Mouse (Mus musculus) kidney, embryonic 14.5 days (tissue): Measurements from ENCODE around the gene Szt2. TPM values are rescaled to one million over a fixed set of nuclear protein-coding genes. Genes with fewer than 3 reads are reported as not detected.

Source experiments
- ATAC-seq: fragments of 200-750 bp; cut with Nextera tagmentation; 2 replicates; pipeline ENCODE4 v1.8.0; 2017; ENCODE audit warnings: moderate number of reproducible peaks, mild to moderate bottlenecking, moderate TSS enrichment, moderate library complexity; ENCODE audit not compliant: low FRiP score, low TSS enrichment
- H3K27ac ChIP-seq: fragments of 300-500 bp; sonication (generic); 2 replicates; pipeline ENCODE4 v1.5.1; 2014; ENCODE audit warnings: low read depth, mild to moderate bottlenecking, low read length, moderate library complexity, mixed read lengths
- H3K27me3 ChIP-seq: fragments of 300-500 bp; sonication (generic); 2 replicates; pipeline ENCODE4 v1.6.1; 2014; ENCODE audit warnings: mild to moderate bottlenecking, low read length; ENCODE audit not compliant: control insufficient read depth, insufficient read depth
- H3K36me3 ChIP-seq: fragments of 300-500 bp; sonication (generic); 2 replicates; pipeline ENCODE4 v1.6.1; 2014; ENCODE audit warnings: low read length, mixed read lengths; ENCODE audit not compliant: control insufficient read depth, insufficient read depth
- H3K4me1 ChIP-seq: fragments of 300-500 bp; sonication (generic); 2 replicates; pipeline ENCODE4 v1.6.1; 2014; ENCODE audit warnings: low read length, mixed read lengths; ENCODE audit not compliant: control insufficient read depth, insufficient read depth
- H3K4me2 ChIP-seq: fragments of 300-500 bp; sonication (generic); replicated peaks from 2 replicates; pipeline ENCODE4 v1.6.1; 2014; ENCODE audit warnings: low read depth, mild to moderate bottlenecking, low read length
- H3K4me3 ChIP-seq: fragments of 300-500 bp; sonication (generic); 2 replicates; pipeline ENCODE4 v1.5.1; 2014; ENCODE audit warnings: mild to moderate bottlenecking, low read length
- H3K9ac ChIP-seq: fragments of 300-500 bp; sonication (generic); 2 replicates; pipeline ENCODE4 v1.6.1; 2014; ENCODE audit warnings: low read depth, mild to moderate bottlenecking, low read length, moderate library complexity
- H3K9me3 ChIP-seq: fragments of 300-500 bp; sonication (generic); 2 replicates; pipeline ENCODE4 v1.6.1; 2016; ENCODE audit warnings: low read length; ENCODE audit not compliant: control insufficient read depth
- WGBS: fragments of 180-500 bp; shearing (Covaris S2); extraction: QIAGEN DNeasy Blood & Tissue Kit; methylation state at CpG from one replicate; pipeline ENCODE4 v1.1.7; 2014; 5-methylcytosine and 5-hydroxymethylcytosine counted together
- polyA plus RNA-seq: library from polyadenylated mRNA; unstranded; fragments of >200 nt; fragmentation: Nextera tagmentation; extraction: Ambion mirVana; gene quantifications from 2 replicates; pipeline ENCODE4 v1.2.1, GENCODE M21; 2014

The Szt2 gene
- polyA plus RNA-seq, 1 experiment from 2014 or later, result 13.7 TPM

DNA sequence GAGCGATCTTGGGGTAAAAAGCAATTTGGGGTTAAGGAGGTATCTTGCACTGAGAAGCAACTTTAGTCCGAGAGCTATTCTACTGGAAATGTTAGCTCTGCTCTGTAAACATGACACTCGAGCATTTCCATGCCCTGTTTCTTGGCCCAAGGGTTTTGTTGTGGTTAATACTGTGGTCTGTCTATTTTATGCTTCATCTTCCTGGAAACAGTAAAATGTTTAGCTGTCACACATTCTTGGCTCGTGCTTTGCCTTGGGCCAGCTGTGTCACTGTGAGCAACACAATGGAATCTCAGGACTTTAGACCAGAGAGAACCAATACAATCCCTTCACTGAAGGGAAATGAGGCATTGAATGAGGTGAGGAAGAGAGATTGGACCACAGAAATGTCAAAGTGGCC, 77.3 kb downstream of the Szt2 start:
- Histone ChIP-seq H3K4me1 (no peaks in the 10 kb centered on the region), H3K4me2 (no peak overlapping the region), H3K9me3 (no peaks in the 10 kb centered on the region), H3K9ac (no peak overlapping the region), H3K4me3 (no peak overlapping the region), H3K27ac (no peak overlapping the region), H3K27me3 (no peaks in the 10 kb centered on the region), H3K36me3 (no peaks in the 10 kb centered on the region)
- ATAC-seq, result no peak
- WGBS, result 51% methylated on average over 4 of the region's 4 CpGs

DNA sequence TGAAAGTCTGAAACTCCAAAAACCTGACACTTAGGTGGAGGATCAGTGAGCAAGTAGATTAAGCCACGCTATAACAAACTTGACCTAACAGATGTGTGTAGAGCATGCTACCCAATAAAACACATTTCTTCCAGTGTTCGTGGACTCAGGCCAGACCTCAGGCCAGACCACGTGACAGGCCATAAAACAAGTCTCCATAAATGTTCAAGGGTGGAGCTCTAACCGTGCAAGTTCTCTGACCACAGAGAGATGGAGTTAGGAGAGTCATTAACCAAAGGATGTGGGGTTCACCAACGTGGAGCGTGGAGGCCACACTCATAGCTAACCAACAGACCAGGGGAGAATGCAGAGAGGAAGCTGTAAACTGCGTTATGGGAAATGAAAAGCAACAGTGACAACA, 82.6 kb downstream of the Szt2 start:
- Histone ChIP-seq H3K9ac (no peak overlapping the region), H3K9me3 (no peaks in the 10 kb centered on the region), H3K4me1 (no peaks in the 10 kb centered on the region), H3K4me2 (no peak overlapping the region), H3K27me3 (no peaks in the 10 kb centered on the region), H3K4me3 (no peak overlapping the region), H3K36me3 (no peaks in the 10 kb centered on the region), H3K27ac (no peak overlapping the region; the same call in 1 of the 2 replicates)
- ATAC-seq, result peak; percentile 81
- WGBS, result 24% methylated on average over 7 of the region's 7 CpGs

DNA sequence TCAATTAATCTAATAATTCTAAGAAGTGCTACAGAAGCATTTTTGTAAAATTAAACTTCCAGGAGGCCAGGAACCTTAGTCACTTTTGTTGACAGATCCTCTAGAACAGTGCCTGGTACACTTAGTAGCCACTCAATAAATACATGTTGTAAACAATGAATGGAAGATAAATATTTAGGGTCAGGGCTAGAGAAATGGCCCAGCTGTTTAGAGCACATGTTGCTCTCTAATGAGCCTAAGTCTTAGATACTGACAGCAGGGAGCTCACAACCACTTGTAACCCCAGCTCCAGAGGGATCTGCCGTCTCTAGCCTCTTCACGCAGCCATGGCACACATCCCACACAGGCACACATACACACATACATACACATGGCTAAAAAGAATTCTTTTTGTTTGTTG, 88.4 kb downstream of the Szt2 start:
- H3K27me3 ChIP-seq, result no peaks in the 10 kb centered on the region
- H3K36me3 ChIP-seq, result no peaks in the 10 kb centered on the region
- H3K4me1 ChIP-seq, result no peaks in the 10 kb centered on the region
- H3K27ac ChIP-seq, result no peak overlapping the region
- no peak overlapping the region for H3K4me2 ChIP-seq
- 64% methylated on average over 2 of the region's 2 CpGs for WGBS
- no peaks in the 10 kb centered on the region for H3K9me3 ChIP-seq
- no peak overlapping the region for H3K9ac ChIP-seq
- ATAC-seq, result no peak
- no peak overlapping the region for H3K4me3 ChIP-seq

DNA sequence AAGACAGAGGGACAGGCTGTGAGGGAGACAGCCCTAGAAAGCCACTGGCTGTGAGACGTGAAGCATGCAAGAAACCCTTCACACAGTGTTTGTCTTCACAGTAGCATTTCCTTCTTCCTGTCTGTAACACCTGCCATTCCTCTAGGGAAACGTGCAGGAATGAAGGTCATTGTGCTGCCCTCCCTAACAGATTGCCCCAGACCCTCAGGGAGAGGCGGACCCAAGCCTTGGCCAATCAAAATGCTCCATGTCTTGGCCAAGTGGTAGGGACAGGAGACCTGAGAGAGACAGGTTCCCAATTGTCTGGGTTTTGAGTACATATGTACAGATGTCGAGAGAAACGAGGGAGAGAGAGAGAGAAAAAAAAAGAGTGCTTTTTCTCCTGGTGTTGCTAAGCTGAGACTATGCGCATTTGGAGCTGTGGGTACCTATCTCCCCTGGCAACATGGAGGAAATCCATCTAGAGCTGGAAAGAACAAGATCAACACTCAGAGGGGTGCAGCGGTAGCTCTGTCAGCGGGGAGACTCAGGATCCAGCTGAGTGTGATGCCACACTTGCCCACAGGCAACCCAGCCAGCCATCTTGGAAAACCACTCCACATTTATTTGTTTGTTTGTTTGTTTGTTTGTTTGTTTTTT, 89.2 kb downstream of the Szt2 start:
- no peaks in the 10 kb centered on the region for H3K9me3 ChIP-seq
- peak overlapping the region; percentile 13 for H3K4me2 ChIP-seq
- 0 out of 2 replicates have a peak overlapping the region, but pooled peaks have one; percentile 19 for H3K9ac ChIP-seq
- no peak for ATAC-seq
- H3K27me3 ChIP-seq, result no peaks in the 10 kb centered on the region
- no peak overlapping the region for H3K27ac ChIP-seq
- no peaks in the 10 kb centered on the region for H3K4me1 ChIP-seq
- H3K4me3 ChIP-seq, result no peak overlapping the region
- 29% methylated on average over 8 of the region's 8 CpGs for WGBS
- H3K36me3 ChIP-seq, result no peaks in the 10 kb centered on the region

DNA sequence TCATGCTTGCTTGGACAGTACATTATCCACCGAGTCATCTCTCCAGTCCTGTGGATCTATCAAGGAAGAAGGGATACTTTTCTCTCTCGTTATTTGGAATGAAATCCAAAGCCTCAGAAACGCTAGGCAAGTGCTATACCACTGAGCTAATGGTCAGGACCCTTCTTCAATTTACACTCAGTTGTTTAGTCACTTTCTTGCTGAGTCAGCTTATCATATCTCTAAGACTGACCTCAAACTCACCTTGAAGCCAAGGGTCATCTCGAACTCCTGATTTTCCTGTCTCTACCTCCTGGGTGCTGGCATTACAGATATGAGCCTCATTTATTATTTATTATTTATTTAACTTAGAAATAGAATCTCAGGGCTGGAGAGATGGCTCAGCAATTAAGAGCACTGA, 92.4 kb downstream of the Szt2 start:
- no peak overlapping the region for H3K4me3 ChIP-seq
- no peak overlapping the region for H3K9ac ChIP-seq
- no peak for ATAC-seq
- no peaks in the 10 kb centered on the region for H3K4me1 ChIP-seq
- H3K27ac ChIP-seq, result no peak overlapping the region
- H3K36me3 ChIP-seq, result no peaks in the 10 kb centered on the region
- H3K9me3 ChIP-seq, result no peaks in the 10 kb centered on the region
- 83% methylated on average over 4 of the region's 4 CpGs for WGBS
- no peak overlapping the region for H3K4me2 ChIP-seq
- no peaks in the 10 kb centered on the region for H3K27me3 ChIP-seq

DNA sequence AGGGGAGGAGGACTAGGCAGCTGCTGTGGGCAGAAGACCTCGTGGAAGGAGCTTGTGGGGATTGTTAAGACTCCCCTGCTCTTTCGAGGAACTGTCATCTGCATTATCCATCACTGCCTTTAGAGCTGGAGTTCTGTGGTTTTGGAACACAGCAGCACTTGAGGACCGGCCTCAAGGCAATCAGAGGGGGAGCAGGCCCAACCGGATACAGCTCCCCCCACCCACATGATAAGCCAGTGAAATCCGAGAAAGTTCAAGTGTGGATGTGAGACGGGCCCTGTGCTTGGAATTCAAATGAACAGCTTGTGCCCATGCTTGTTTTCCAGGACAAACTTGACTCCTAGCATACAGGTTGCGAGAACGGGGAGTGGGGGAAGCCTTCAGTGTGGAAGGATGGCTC, 93.8 kb downstream of the Szt2 start:
- Histone ChIP-seq H3K4me1 (no peaks in the 10 kb centered on the region), H3K36me3 (no peaks in the 10 kb centered on the region), H3K9me3 (no peaks in the 10 kb centered on the region), H3K9ac (no peak overlapping the region), H3K27me3 (no peaks in the 10 kb centered on the region), H3K4me2 (no peak overlapping the region), H3K27ac (no peak overlapping the region), H3K4me3 (no peak overlapping the region)
- no peak for ATAC-seq
- 23% methylated on average over 8 of the region's 8 CpGs for WGBS

Other genes starting within 250 kb of the Szt2 start
- 35.2 and 58.8 TPM in 2 replicates for gene Kdm4a, start 229.2 kb downstream of the Szt2 start, polyA plus RNA-seq
- 53.3 and 68.1 TPM in 2 replicates for gene Ptprf, start 117.9 kb downstream of the Szt2 start, polyA plus RNA-seq
- gene Med8, start 64 bp upstream of the Szt2 start, polyA plus RNA-seq, result 103 TPM in 2 replicates
- gene Elovl1, start 18.8 kb upstream of the Szt2 start, polyA plus RNA-seq, result 72.0 and 82.7 TPM in 2 replicates
- gene Cdc20, start 28.1 kb upstream of the Szt2 start, polyA plus RNA-seq, result 218 and 287 TPM in 2 replicates
- 0.23 TPM in 1 of 2 replicates, not detected in the other for gene Mpl, start 48.2 kb upstream of the Szt2 start, polyA plus RNA-seq
- gene Tie1, start 80.8 kb upstream of the Szt2 start, polyA plus RNA-seq, result 24.6 and 30.4 TPM in 2 replicates
- 15.5 and 15.6 TPM in 2 replicates for gene 2610528J11Rik, start 117.7 kb upstream of the Szt2 start, polyA plus RNA-seq
- 3.2 and 4.1 TPM in 2 replicates for gene Tmem125, start 134.8 kb upstream of the Szt2 start, polyA plus RNA-seq
- gene Cfap57, start 211.5 kb upstream of the Szt2 start, polyA plus RNA-seq, result 0.08 and 0.17 TPM in 2 replicates
- gene Ebna1bp2, start 211.5 kb upstream of the Szt2 start, polyA plus RNA-seq, result 199 and 222 TPM in 2 replicates
- not detected in 2 replicates for gene Olfr62, start 249.7 kb upstream of the Szt2 start, polyA plus RNA-seq